In genomic region chr13:112765654-112766053, GRCm38 (mm10) we compare ENCODE assay signal across 15 mouse cellular contexts.
"Had no signal": no experiment of that assay in that cellular context is flagged by ENCODE, and none has a peak within 500 bp of the region (broad histone marks: within the 10 kb centered on the region; RNA-seq: fewer than 3 reads in every experiment).

No protein-coding gene starts in this region.

- DNase-seq: kidney, postnatal 14 days; layer of hippocampus, adult 9-11 months; layer of hippocampus, postnatal 36 days; lung, postnatal 4 days; retina, postnatal 1 day; right cerebral cortex, postnatal 14 days; thymus, adult 2 months; thymus, postnatal 25 days had no signal

- H3K36me3 ChIP-seq: limb, embryonic 15.5 days; liver, embryonic 12.5 days; midbrain, embryonic 15.5 days; neural tube, embryonic 13.5 days; stomach, embryonic 15.5 days had no signal

- H3K27ac ChIP-seq: limb, embryonic 15.5 days; liver, embryonic 12.5 days; midbrain, embryonic 15.5 days; neural tube, embryonic 13.5 days; stomach, embryonic 15.5 days had no signal

- ATAC-seq: liver, embryonic 12.5 days; midbrain, embryonic 15.5 days had no signal

- H3K9me3 ChIP-seq: limb, embryonic 15.5 days; midbrain, embryonic 15.5 days; stomach, embryonic 15.5 days had no signal

- H3K27me3 ChIP-seq: limb, embryonic 15.5 days; midbrain, embryonic 15.5 days; neural tube, embryonic 13.5 days; stomach, embryonic 15.5 days had no signal

- H3K4me2 ChIP-seq: limb, embryonic 15.5 days; liver, embryonic 12.5 days; midbrain, embryonic 11.5 days; midbrain, embryonic 15.5 days; neural tube, embryonic 13.5 days; stomach, embryonic 15.5 days had no signal

- H3K9ac ChIP-seq: limb, embryonic 15.5 days; liver, embryonic 12.5 days; midbrain, embryonic 15.5 days; neural tube, embryonic 13.5 days; stomach, embryonic 15.5 days had no signal

- H3K4me1 ChIP-seq: midbrain, embryonic 15.5 days had no signal

- H3K4me3 ChIP-seq: limb, embryonic 15.5 days; liver, embryonic 12.5 days; megakaryocyte, embryonic 14.5 days; midbrain, embryonic 15.5 days; neural tube, embryonic 13.5 days; stomach, embryonic 15.5 days had no signal
